Mouse (Mus musculus): Measurements from ENCODE around the gene Mical1.

The Mical1 gene

GRCm38 (mm10) chr10:41477278-41478181 is 1.4 kb downstream of the Mical1 start:
- DNase-seq (ENCODE audit: low spot score in 2 of 2), result peak; percentile 50 to 62

GRCm38 (mm10) chr10:41479961-41480360 is 3.8 kb downstream of the Mical1 start:
- DNase-seq (ENCODE audit: low spot score in 2 of 2), result no peak

DNA sequence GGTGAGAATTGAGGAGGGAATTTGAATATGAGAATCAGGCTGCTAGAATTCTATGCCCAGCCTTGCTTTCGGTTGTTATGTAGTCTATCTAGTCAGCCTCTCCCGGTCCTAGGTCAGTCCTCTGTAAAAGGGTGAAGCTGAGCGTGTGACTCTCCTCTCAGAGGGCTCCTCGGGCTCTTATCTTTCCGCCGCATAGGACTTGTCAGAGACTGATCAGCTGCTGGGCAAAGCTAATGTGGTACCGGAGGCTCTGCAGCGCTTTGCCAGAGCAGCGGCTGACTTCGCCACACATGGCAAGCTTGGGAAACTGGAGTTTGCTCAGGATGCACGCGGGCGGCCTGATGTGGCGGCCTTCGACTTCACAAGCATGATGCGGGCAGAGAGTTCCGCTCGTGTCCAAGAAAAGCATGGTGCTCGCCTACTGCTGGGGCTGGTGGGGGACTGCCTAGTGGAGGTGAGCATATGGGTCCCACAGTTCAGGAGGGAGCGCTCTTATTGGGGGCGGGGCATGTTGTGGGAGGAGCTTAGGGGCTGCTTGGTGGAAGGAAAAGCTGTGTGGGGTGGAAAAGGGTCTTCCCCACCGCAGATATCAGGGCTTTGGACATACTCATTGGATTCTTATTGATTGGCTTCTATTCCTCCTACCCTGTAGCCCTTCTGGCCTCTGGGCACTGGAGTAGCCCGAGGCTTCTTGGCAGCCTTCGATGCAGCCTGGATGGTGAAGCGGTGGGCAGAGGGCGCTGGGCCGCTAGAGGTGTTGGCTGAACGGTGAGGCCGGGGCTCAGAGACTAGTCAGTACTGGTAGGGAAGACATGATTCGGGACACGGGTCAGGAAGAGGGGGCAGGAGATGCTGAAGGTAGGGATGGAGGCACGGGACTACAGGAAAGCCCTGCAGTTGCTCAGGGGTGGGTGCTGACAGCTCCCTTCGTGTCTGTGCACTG is 5.1 kb downstream of the Mical1 start:
- no peak for DNase-seq (ENCODE audit: low spot score in 2 of 2)

GRCm38 (mm10) chr10:41482446-41482845 is 6.3 kb downstream of the Mical1 start:
- no peak for DNase-seq (ENCODE audit: low spot score in 2 of 2)

DNA sequence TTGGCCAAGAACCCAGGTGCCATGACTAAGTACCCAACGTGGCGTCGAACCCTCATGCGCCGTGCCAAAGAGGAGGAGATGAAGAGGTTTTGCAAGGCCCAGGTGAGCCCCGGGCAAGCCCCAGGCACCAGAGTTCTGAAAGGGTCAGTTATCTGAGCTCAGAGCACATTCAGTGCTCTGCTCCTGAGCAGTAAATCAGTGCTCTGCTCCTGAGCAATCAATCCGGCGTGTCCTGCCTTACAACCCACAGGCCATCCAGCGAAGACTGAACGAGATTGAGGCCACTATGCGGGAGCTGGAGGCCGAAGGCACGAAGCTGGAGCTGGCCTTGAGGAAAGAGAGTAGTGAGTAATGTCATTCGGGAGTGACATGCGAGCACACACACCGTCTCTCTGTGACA is 9.7 kb downstream of the Mical1 start:
- DNase-seq (ENCODE audit: low spot score in 2 of 2), result no peak

DNA sequence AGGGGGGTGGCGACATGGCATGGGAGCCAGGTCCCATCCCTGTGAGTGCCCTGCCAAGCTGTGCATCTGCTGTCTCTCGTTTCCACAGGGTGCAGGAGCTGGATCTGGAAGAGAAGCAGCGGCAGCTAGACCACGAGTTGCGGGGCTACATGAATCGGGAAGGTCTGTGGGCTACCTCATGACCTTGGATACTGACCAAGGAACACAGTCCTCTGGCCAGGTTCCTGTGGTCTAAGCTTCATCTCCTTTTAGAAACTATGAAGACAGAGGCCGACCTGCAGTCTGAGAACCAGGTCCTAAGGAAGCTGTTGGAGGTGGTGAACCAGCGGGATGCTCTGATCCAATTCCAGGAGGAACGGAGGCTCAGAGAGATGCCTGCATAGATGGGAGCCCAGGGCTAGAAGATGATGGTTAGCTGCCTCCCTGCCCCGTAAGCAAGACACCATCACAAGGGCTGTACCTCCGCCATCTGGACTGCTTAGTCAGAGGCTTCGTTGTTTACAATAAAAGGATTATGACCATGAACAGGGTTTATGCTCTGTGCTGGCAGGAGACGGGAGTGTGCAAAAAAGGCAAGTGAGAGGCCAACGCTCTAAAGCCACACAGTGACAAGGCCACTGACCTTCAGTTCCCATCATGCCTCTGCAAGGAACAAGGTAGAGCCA is 10.5 kb downstream of the Mical1 start:
- DNase-seq (ENCODE audit: low spot score in 2 of 2), result no peak

DNA sequence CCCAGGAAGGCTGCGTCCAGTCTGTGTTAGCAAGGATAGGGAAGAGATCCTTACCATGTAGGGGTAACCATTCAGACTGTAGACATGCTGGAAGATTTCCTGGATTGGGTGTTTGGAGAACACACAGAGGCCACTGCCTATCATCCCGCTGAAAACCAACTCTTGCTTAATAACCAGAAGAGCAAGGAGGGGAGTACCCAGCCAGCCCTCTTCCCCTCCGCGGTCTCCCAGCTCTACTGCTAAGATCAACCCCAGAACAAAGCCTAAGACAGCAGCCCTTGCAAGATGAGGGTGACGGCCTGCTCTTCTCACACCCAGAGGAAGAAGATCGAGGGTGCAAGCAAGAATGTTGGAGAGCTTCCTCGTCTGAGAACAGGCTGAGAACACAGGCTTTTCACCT is 12.8 kb downstream of the Mical1 start:
- DNase-seq (ENCODE audit: low spot score in 2 of 2), result no peak

DNA sequence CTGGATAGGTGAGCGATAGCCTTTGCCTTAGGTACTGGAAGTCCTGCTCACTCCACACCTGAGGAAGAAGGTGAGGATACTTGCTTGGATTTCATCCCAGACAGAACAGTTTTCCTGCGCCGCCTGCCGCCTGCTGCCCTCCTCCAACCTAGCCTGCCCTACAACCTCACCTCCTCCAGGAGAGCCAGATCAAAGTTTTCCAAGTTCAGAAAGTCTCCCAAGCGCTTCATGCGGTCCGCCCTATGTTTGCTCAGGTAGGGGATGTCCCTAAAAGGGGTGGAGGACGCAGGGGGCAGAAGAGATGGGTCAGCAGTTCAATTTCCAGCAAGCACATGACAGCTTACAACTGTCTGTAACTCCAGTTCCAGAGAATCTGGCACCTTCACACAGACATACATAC is 13.2 kb downstream of the Mical1 start:
- no peak for DNase-seq (ENCODE audit: low spot score in 2 of 2)

DNA sequence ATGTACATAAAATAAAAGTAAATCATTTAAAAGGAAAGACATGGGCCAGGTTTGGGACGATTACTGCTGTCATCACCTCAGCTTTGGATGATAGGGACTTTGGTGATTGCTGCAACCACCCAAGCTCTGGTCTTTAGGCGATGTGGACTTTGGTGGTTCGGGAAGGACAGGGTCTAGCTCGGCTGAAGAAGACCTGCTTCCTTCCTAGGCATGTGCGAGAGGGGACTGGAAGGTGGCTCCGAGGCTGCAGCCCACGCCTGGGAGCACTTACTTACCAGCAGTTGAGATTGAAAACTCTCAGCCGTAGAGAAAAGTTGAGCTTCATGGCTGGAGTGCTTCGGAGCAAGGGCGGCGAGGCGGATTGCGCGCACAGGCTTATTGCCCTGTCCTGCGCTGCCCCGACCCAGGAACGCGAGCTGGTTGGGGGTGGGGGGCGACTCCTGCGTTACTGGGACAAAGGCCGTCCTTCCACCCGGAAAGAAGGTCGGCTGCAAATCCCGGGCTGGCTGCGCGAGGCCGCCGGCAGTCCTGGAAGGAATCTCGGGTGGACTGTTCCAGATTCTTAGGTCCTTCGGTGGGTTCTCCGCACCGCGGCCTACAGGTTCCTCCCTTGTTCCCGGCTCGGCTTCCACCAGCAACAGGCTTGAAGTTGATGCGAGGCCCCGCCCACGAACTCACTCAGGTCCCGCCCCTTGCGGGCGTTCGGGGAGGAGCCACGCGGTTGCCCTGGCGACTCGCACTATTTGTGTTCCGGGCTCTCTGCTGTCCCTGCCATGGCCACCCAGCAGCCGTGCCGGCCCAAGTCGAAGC is 13.8 kb downstream of the Mical1 start, which contains the start of the genes Smpd2 and Ppil6:
TSS of gene Smpd2 (minus strand) at position 662 of the 810 bp plus-strand sequence.
TSS of gene Ppil6 (plus strand) at position 732 of the 810 bp plus-strand sequence.
- DNase-seq (ENCODE audit: low spot score in 2 of 2), result peak; percentile 96

GRCm38 (mm10) chr10:41490518-41490873 is 14.4 kb downstream of the Mical1 start:
- no peak for DNase-seq (ENCODE audit: low spot score in 2 of 2)

- peak in 1 of 2 experiments; percentile 47 for DNase-seq (ENCODE audit: low spot score in 2 of 2)
Observed at GRCm38 (mm10) chr10:41491111-41491510, 15.0 kb downstream of the Mical1 start.

GRCm38 (mm10) chr10:41500941-41501340 is 24.8 kb downstream of the Mical1 start:
- DNase-seq (ENCODE audit: low spot score in 2 of 2), result no peak

DNA sequence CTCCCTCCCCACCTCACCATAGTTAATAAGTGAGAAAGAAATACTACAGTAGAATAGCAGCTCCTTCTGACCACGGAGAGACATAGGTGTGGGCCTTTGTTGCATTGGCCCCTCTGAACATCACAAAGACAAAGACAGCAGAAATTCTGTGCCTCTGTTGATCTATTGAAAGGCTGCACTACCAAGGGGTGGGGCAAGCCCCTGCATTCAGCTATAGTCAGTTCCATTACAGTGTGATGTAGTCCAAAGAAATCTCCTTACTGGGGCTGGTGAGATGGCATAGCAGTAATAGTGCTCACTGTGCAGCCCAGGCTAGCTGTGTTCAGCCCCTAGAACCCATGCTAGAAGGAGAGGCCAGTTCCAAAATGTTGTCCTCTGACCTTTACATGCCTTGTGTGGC is 28.9 kb downstream of the Mical1 start:
- DNase-seq (ENCODE audit: low spot score in 2 of 2), result no peak

DNA sequence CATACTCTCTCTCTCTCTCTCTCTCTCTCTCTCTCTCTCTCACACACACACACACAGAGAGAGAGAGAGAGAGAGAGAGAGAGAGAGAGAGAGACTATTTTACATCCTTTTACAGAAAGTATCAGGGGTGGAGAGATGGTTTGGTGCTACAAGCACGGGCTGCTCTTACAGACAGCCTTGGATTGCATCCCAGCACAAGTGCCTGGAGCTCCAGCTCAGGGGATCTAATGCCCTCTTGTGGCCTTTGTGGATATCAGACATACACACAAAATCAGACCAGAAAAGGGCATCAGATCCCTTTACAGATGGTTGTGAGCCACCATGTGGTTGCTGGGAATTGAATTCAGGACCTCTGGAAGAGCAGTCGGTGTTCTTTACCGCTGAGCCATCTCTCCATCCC is 29.3 kb downstream of the Mical1 start:
- DNase-seq (ENCODE audit: low spot score in 2 of 2), result peak in 1 of 2 experiments; percentile 58

- no peak for DNase-seq (ENCODE audit: low spot score in 2 of 2)
Observed at GRCm38 (mm10) chr10:41509160-41509559, 33.0 kb downstream of the Mical1 start.

- DNase-seq (ENCODE audit: low spot score in 2 of 2), result no peak
Observed at GRCm38 (mm10) chr10:41514301-41514700, 38.2 kb downstream of the Mical1 start.

DNA sequence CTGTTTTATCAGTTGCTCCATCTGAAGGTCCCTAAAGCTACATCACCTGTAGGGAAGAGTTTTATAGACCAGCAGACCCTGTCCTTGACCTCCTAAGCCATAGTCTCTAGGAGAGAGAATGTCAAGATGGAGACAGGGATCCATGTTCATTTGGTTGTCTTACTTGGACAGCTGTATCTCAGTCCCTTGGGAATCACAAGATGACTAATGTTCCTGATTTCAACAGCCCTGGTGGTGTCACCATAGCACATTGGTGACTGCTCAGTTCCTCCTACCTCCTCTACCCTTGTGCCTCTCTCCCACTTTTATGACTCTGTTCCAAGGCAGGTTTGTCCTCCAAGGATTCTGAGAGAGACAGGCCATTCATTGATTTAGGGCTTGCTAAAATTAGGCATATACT is 38.8 kb downstream of the Mical1 start:
- no peak for DNase-seq (ENCODE audit: low spot score in 2 of 2)

GRCm38 (mm10) chr10:41518508-41518980 is 42.4 kb downstream of the Mical1 start:
- peak; percentile 75 for DNase-seq (ENCODE audit: low spot score in 2 of 2)

- DNase-seq (ENCODE audit: low spot score in 2 of 2), result peak; percentile 85 to 89
Observed at GRCm38 (mm10) chr10:41518981-41519618, 43.0 kb downstream of the Mical1 start, which contains the start of gene Cd164. TSS of gene Cd164 (plus strand) at chr10:41519414.

Measured in urinary bladder, postnatal 36 days (tissue).